Mouse (Mus musculus): ENCODE measurements around the gene Shc4. TPM values are rescaled to one million over a fixed set of nuclear protein-coding genes. Genes with fewer than 3 reads are reported as not detected.

Shc4 gene
- polyA plus RNA-seq, 1 experiment from 2014 or later: 2.0 TPM

DNA sequence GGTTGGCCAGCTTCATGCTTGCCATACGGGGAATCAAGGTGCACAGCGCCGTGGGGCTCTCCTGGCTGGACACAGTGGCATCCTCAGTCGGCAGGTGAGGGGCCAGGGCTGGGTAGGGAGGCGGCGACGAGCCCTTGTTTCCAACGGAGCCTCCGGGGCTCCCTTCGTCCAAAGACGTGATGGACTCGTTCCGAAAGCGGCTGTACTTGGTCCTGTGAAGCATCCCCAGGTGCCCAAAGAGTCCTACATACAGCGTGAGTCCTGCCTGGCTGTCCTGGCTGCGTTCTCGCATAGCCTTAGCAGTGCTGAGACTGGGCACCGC is 901 bp downstream of the Shc4 start:
- peaks cover 79% of the 10 kb centered on the region for H3K27me3 ChIP-seq (replicated peaks; ENCODE audit: low read depth, poor library complexity, severe bottlenecking)
- H3K4me1 ChIP-seq: peaks cover 26% of the 10 kb centered on the region
- 3% methylated on average over 18 of the region's 18 CpGs for WGBS
- no peaks in the 10 kb centered on the region for H3K36me3 ChIP-seq (replicated peaks)
- DNase-seq (ENCODE audit: low spot score): no peak
- H3K27ac ChIP-seq (replicated peaks): peak overlapping the region; percentile 71
- no peaks in the 10 kb centered on the region for H3K9me3 ChIP-seq
- H3K4me3 ChIP-seq: peak overlapping the region; percentile 72

DNA sequence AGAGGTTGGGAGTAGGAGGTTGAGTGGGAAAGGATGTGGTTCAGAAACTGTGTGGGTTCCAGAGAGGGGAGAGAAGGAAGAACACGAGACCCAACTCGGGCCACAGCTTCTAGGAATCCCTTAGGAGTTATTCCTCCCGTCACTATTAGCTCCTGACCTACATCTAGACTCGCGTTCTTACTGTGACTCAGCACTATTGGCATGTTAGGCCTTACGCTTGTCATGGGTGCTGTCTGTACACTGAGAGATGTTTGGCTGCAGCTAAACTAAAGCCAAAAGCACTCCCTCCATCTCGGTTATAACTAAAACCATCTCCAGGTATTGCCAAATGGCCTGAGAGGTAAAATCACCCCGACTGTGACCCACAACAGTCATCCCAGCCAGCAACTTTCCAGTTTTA is 7.3 kb downstream of the Shc4 start:
- DNase-seq (ENCODE audit: low spot score): no peak
- no peaks in the 10 kb centered on the region for H3K36me3 ChIP-seq (replicated peaks)
- H3K4me3 ChIP-seq: no peak overlapping the region
- no peaks in the 10 kb centered on the region for H3K4me1 ChIP-seq
- no peaks in the 10 kb centered on the region for H3K9me3 ChIP-seq
- H3K27ac ChIP-seq (replicated peaks): no peak overlapping the region
- peaks cover 23% of the 10 kb centered on the region for H3K27me3 ChIP-seq (replicated peaks; ENCODE audit: low read depth, poor library complexity, severe bottlenecking)
- WGBS: 90% methylated on average over 8 of the region's 8 CpGs

DNA sequence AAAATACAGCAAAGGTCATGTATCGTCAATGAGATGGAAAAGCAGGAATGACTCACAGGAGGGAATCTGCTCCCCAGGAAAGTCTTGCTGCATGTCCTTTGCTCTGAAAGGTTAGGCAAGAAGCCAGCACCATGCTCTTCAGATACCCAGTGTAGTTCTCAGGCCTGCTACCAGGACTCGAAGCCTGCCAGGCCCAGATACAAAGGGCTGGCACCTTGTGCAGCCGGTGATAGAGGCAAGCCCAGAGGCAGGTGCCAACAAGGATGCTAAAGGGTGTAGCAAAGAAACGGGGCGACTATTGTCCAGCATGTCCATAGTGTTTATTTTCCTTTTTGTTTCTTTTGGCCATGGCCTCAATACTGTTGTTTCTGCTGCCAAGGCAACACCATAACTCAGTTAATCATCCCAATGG is 17.4 kb downstream of the Shc4 start:
- no peaks in the 10 kb centered on the region for H3K9me3 ChIP-seq
- WGBS: 83% methylated on average over 5 of the region's 5 CpGs
- DNase-seq (ENCODE audit: low spot score): no peak
- H3K4me3 ChIP-seq: no peak overlapping the region
- H3K4me1 ChIP-seq: peaks cover 10% of the 10 kb centered on the region
- no peak overlapping the region for H3K27ac ChIP-seq (replicated peaks)
- no peaks in the 10 kb centered on the region for H3K27me3 ChIP-seq (replicated peaks; ENCODE audit: low read depth, poor library complexity, severe bottlenecking)
- H3K36me3 ChIP-seq (replicated peaks): no peaks in the 10 kb centered on the region

DNA sequence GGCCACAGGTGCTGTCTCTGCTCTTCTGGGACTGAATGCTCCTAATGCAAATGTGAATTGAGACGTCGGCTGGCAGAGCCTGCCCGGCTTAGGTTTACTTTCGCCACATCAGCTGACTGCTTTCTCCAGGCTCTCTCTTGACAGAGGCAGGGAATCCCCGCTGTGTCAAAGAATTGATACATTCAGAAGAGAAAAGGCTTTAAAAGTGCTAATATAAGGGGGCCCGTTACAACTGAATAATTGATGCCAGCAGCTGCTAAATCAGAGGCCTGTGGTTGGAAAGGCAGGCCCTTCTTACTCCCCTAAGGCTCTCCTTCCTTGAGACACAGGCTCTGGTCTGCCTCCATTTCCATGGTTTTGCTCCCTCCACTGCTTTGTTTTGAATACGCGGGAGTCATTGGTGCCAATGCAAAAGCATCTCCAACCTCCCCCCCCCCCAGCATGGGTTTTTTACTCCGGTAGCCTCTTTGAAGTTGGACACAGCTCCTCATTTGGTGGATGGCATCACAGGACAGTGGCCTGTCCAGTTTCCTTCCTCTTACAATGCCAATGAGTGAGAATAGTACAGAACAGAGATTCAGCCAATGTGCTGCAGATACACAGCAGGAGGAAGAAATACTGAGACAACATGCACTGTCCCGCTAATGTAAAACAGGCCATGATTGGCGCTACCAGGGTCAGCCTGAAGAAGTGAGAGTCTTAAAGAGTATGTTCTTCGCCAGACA is 18.9 kb downstream of the Shc4 start:
- H3K27me3 ChIP-seq (replicated peaks; ENCODE audit: low read depth, poor library complexity, severe bottlenecking): no peaks in the 10 kb centered on the region
- DNase-seq (ENCODE audit: low spot score): no peak
- peaks cover 11% of the 10 kb centered on the region for H3K4me1 ChIP-seq
- 40% methylated on average over 12 of the region's 12 CpGs for WGBS
- H3K9me3 ChIP-seq: no peaks in the 10 kb centered on the region
- H3K4me3 ChIP-seq: no peak overlapping the region
- H3K27ac ChIP-seq (replicated peaks): no peak overlapping the region
- no peaks in the 10 kb centered on the region for H3K36me3 ChIP-seq (replicated peaks)

DNA sequence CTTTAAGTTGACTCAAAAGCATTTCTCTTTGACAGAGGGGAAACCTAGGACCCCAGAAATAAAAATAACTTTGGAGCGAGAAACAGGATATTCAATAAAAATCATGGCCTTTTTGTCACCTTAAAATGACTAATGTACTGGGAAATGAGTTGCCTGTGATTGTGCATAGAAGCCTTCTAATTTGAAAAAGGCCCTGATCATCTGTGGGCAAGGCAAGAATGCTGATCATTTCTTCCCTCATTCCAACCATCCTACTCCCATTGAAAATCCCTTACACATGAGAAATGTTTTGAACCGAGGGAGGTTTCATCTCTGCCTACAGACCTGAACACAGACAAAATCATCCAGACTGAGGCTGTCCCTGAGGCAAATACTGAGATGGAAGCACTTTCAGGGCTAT is 21.1 kb downstream of the Shc4 start:
- 85% methylated on average over 2 of the region's 2 CpGs for WGBS
- H3K9me3 ChIP-seq: no peaks in the 10 kb centered on the region

DNA sequence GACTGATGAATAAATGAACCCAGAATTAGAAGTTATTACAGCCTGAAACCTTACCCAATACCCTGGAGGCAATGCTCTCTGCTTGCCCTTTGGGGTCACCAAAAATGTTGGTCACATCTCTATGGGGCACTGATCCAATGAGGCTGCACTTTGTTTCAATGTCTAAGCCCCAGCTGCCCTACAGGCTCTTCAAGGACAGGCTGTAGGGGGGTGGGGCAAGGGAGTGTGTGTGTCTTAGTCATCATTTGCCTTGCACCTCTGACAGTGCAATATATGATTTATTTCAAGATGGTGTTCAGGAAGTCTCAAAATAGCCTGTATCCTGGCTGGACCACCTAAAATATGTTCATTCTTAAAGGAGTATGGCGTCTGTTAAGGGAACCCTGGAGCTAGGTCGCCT is 22.3 kb downstream of the Shc4 start:
- no peaks in the 10 kb centered on the region for H3K27me3 ChIP-seq (replicated peaks; ENCODE audit: low read depth, poor library complexity, severe bottlenecking)
- WGBS: 86% methylated on average over 2 of the region's 2 CpGs
- H3K27ac ChIP-seq (replicated peaks): no peak overlapping the region
- no peak for DNase-seq (ENCODE audit: low spot score)
- H3K4me1 ChIP-seq: peaks cover 11% of the 10 kb centered on the region
- H3K4me3 ChIP-seq: no peak overlapping the region
- H3K9me3 ChIP-seq: no peaks in the 10 kb centered on the region
- H3K36me3 ChIP-seq (replicated peaks): no peaks in the 10 kb centered on the region

More for the DNA sequence above, 21.1 kb downstream of the Shc4 start:
- Histone ChIP-seq H3K27me3 (replicated peaks; ENCODE audit: low read depth, poor library complexity, severe bottlenecking) (no peaks in the 10 kb centered on the region), H3K27ac (replicated peaks) (no peak overlapping the region), H3K36me3 (replicated peaks) (no peaks in the 10 kb centered on the region), H3K4me1 (peaks cover 11% of the 10 kb centered on the region), H3K4me3 (no peak overlapping the region)
- no peak for DNase-seq (ENCODE audit: low spot score)

DNA sequence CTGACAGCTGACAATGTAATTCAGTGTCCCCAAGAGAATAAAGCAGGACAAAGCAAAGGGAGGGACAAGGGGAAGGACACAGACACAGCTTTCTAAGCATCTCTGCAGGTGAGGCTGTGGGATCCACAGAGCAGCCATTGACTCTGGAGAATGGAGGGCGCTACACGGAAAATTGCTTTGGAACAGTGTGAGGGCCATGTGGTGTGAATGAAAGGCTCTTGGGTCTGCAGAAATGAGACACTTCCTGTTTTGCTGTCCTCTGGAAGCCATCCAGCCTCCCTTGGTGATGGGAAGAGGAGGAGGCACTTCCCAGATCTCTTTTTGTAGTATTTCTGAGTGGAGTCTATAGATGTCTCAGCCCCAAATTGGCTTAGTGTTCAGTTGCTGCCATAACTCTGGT is 27.7 kb downstream of the Shc4 start:
- H3K27ac ChIP-seq (replicated peaks): no peak overlapping the region
- H3K4me1 ChIP-seq: peaks cover 6% of the 10 kb centered on the region; the same call in 1 of the 2 replicates
- H3K9me3 ChIP-seq: no peaks in the 10 kb centered on the region
- no peak overlapping the region for H3K4me3 ChIP-seq
- WGBS: 60% methylated on average over 2 of the region's 2 CpGs
- no peaks in the 10 kb centered on the region for H3K27me3 ChIP-seq (replicated peaks; ENCODE audit: low read depth, poor library complexity, severe bottlenecking)
- no peaks in the 10 kb centered on the region for H3K36me3 ChIP-seq (replicated peaks)
- no peak for DNase-seq (ENCODE audit: low spot score)

DNA sequence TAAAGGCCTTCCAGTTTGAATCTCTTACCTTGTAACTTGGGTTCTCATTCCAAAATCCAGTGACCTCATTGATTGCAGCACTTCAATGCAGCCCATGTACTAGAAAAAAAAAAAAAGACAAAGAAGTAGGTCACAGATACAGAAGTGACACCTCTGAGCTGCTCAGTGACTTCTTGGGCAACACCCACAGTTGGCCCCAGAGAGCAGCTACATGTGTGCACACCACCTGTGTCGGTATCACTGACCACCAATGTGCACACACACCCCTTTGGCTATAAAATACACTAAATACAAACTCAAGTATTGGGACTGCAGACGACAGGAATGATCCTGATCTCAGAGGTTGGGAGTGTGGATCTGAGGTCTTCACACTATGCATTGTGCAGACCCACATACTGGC is 29.1 kb downstream of the Shc4 start:
- no peak overlapping the region for H3K4me3 ChIP-seq
- no peaks in the 10 kb centered on the region for H3K36me3 ChIP-seq (replicated peaks)
- peaks cover 6% of the 10 kb centered on the region; the same call in 1 of the 2 replicates for H3K4me1 ChIP-seq
- WGBS: 90% methylated on average over 2 of the region's 2 CpGs
- H3K27me3 ChIP-seq (replicated peaks; ENCODE audit: low read depth, poor library complexity, severe bottlenecking): no peaks in the 10 kb centered on the region
- H3K27ac ChIP-seq (replicated peaks): no peak overlapping the region
- no peaks in the 10 kb centered on the region for H3K9me3 ChIP-seq
- DNase-seq (ENCODE audit: low spot score): no peak

DNA sequence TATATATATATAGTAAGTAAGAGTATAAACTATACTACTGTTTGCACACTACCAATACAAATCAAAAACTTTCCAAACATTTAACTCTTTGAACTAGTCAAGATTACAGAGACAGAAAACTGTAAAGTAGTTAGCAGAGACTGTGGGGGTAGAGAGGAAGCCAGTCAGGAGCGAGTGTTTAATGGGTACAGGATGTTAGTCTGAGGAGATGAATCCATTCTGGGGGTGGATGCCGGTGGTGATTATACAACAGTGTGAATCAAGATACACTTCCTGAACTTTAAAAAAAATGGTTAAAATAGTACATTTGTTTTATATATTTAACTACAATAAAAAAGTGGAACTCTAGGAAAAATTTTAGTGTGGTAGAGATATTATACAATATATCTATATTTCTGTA is 31.9 kb downstream of the Shc4 start:
- Histone ChIP-seq H3K9me3 (no peaks in the 10 kb centered on the region), H3K36me3 (replicated peaks) (no peaks in the 10 kb centered on the region), H3K4me3 (no peak overlapping the region), H3K27ac (replicated peaks) (no peak overlapping the region), H3K4me1 (peaks cover 6% of the 10 kb centered on the region; the same call in 1 of the 2 replicates), H3K27me3 (replicated peaks; ENCODE audit: low read depth, poor library complexity, severe bottlenecking) (no peaks in the 10 kb centered on the region)
- no peak for DNase-seq (ENCODE audit: low spot score)
- WGBS: 58% methylated on average over 2 of the region's 2 CpGs

DNA sequence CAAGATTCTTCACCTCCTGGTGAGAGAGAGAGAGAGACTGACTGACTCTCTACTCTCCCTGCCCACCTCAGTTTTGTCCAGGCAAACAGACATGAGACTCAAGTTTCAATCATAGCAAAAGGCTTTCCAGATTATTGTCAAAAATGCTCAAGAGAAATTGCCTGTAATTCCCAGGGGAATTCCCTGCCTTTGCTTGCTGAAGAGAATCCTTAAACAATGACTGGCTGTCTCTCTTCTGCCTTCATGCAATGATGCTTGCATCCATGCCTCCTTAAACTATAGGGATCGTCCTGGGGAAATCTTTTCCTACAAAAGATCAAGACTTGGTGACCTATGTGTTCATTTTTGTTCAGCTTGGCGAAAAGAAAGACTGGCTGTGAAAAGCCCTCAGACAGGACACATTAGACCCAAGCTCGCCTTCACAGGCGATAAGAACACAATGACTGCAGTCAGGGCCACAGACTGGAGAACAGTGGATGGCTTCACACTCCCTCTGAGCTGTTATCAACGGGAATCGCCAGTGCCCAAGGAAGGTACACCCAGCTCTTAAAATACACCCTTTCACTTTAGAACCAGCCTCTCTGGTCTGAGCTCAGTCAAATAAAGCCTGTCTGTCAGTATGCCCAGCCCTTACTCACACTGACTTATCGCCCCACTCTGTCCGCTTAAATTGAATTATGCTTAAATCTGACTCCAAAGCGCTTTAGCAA is 38.4 kb downstream of the Shc4 start:
- peak; percentile 21 for DNase-seq (ENCODE audit: low spot score)
- 44% methylated on average over 9 of the region's 9 CpGs for WGBS
- no peaks in the 10 kb centered on the region for H3K36me3 ChIP-seq (replicated peaks)
- H3K4me3 ChIP-seq: no peak overlapping the region
- no peaks in the 10 kb centered on the region for H3K27me3 ChIP-seq (replicated peaks; ENCODE audit: low read depth, poor library complexity, severe bottlenecking)
- H3K4me1 ChIP-seq: peaks cover 22% of the 10 kb centered on the region
- H3K27ac ChIP-seq (replicated peaks): peak overlapping the region; percentile 68
- no peaks in the 10 kb centered on the region for H3K9me3 ChIP-seq

DNA sequence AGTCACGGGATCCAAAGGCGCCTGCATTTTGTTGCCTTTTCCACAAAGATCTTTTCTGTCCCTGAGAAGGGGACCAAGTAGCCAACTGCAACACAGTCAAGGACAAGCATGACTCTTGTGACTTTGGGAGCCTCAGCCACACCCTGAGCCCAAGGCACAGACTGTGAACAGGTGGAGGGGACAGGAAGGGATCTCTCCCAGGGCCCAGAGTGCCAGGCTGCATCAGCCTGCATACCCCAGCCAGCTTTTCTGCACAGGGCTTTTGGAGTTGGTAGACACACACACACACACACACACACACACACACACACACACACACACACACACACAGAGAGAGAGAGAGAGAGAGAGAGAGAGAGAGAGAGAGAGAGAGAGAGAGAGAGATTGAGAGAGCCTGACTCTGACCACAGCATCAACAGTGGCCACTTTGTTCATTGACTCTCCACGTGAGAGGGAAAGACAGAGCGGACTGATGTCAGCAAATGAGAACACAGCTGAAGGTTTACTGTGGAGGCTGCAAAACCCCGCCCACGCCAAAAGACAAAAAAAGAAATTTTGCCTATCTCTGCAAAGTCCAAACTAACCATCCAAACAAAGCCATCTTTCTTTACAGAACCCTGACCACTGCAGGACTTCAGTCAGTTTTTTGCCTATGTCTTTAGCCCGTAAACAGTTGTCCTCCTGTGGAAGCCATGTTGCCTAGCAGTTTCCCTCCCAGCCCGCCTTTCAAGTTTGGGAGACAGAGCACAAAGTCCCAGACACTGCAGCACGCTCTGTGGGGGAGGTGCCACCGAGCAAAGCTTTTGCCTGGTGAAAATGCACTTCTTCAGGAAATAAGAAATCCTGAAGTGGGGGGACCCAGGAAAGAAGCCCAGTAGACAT is 39.1 kb downstream of the Shc4 start:
- peaks cover 22% of the 10 kb centered on the region for H3K4me1 ChIP-seq
- DNase-seq (ENCODE audit: low spot score): peak; percentile 42
- no peaks in the 10 kb centered on the region for H3K9me3 ChIP-seq
- H3K4me3 ChIP-seq: no peak overlapping the region
- no peaks in the 10 kb centered on the region for H3K36me3 ChIP-seq (replicated peaks)
- no peaks in the 10 kb centered on the region for H3K27me3 ChIP-seq (replicated peaks; ENCODE audit: low read depth, poor library complexity, severe bottlenecking)
- H3K27ac ChIP-seq (replicated peaks): peak overlapping the region; percentile 68
- 51% methylated on average over 10 of the region's 10 CpGs for WGBS

DNA sequence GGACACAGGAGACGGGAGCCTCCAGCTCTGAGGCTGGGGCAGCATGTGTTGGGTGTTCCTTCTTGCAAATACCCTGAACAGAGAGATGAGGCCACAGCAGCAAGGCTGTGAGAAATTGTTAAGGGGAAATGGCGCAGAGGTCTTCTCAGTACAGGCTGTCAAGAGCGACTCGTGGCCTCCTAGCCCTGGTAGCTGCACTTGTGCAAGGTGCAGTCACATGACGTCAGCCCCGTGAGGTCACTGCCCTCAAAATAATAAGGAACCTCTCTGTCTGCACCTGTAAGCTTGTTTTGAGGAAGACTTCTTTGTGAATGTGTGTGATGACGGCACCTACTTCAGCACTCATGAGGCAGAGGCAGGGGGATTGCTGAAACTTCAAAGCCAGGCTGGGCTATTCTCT is 40.1 kb downstream of the Shc4 start:
- DNase-seq (ENCODE audit: low spot score): no peak
- Histone ChIP-seq H3K4me1 (peaks cover 22% of the 10 kb centered on the region), H3K36me3 (replicated peaks) (no peaks in the 10 kb centered on the region), H3K27me3 (replicated peaks; ENCODE audit: low read depth, poor library complexity, severe bottlenecking) (no peaks in the 10 kb centered on the region), H3K4me3 (no peak overlapping the region), H3K9me3 (no peaks in the 10 kb centered on the region), H3K27ac (replicated peaks) (no peak overlapping the region)
- WGBS: 85% methylated on average over 7 of the region's 7 CpGs
